Mouse (Mus musculus): ENCODE measurements at regions not wholly inside any gene's neighbourhood (a gene's known extent, or its start where the extent isn't known, plus 50 kb on each side); places are given as distances from the start of the nearest gene placed in this dataset.

GRCm38 (mm10) chr5:91696532-91696931 lies 179.1 kb downstream of the Parm1 start:
- H3K36me3 ChIP-seq (ENCODE audit: control insufficient read depth, insufficient read depth, low read length) = no peaks in the 10 kb centered on the region
- DNase-seq = no peak
- 83% methylated on average over 6 of the region's 6 CpGs for WGBS
- TF ChIP-seq POLR2A (IDR thresholded peaks at IDR 0.05; ENCODE audit: insufficient read depth, low read depth, low read length) = no peak
- no peak for TF ChIP-seq EP300 (IDR thresholded peaks at IDR 0.05; ENCODE audit: insufficient read depth, low read depth, low read length)
- TF ChIP-seq CTCF (IDR thresholded peaks at IDR 0.05) = no peak
- H3K27ac ChIP-seq = no peak overlapping the region
- no peak overlapping the region for H3K4me3 ChIP-seq
- no peak overlapping the region for H3K9ac ChIP-seq (ENCODE audit: low read depth, low read length)
- no peaks in the 10 kb centered on the region for H3K4me1 ChIP-seq (ENCODE audit: control insufficient read depth, insufficient read depth, low read length)
- no peaks in the 10 kb centered on the region for H3K79me2 ChIP-seq (replicated peaks; ENCODE audit: control insufficient read depth, insufficient read depth, low read length)
- no peaks in the 10 kb centered on the region for H3K27me3 ChIP-seq (ENCODE audit: control insufficient read depth, insufficient read depth, low read length)
- intact Hi-C loops (cut with DNase I) = no loop called here

DNA sequence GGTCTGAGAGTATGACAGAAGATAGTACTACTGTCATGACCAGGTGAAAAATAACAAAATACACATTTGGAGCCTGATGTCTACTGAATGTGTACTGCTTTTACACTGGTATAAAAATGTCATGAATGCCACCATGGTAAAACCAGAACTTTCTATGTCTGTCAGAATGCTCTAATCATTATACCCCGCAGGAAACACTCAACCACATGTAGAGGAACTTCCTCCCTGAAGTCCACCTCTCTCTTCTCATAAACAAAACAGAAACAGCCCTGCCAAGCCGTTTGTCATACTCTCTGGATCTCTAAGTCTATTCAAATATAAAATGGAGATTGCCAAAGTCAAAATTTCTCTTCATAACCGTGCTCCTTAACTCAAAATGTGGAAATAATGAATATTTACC lies 178.2 kb downstream of the Parm1 start:
- 59% methylated on average over 3 of the region's 3 CpGs for WGBS

DNA sequence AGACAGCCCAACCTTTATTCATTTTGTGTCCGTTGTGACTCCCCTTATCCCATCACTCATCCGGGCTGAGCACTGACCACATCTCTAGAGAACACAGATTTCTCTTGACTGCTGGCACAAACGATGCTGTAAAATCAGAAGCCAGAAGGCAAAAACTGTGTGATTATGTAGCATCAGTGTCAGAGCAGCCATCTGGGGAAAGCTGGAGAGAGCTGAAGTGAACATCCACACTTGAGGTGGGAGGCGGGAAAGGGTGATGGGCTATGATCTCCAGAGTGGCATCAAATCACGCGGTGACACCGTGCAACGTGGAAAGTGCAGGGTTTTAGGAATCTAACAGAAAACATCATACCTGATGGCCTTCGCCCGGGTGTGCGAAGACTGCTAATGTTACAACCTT lies 175.9 kb downstream of the Parm1 start:
- intact Hi-C loops (cut with DNase I) = no loop called here

More for the DNA sequence above, 178.2 kb downstream of the Parm1 start:
- no peak overlapping the region for H3K4me3 ChIP-seq
- no peaks in the 10 kb centered on the region for H3K27me3 ChIP-seq (ENCODE audit: control insufficient read depth, insufficient read depth, low read length)
- no peak for DNase-seq
- H3K79me2 ChIP-seq (replicated peaks; ENCODE audit: control insufficient read depth, insufficient read depth, low read length) = no peaks in the 10 kb centered on the region
- TF ChIP-seq CTCF (IDR thresholded peaks at IDR 0.05) = no peak
- no peak for TF ChIP-seq POLR2A (IDR thresholded peaks at IDR 0.05; ENCODE audit: insufficient read depth, low read depth, low read length)
- TF ChIP-seq EP300 (IDR thresholded peaks at IDR 0.05; ENCODE audit: insufficient read depth, low read depth, low read length) = no peak
- no peak overlapping the region for H3K27ac ChIP-seq
- no peak overlapping the region for H3K9ac ChIP-seq (ENCODE audit: low read depth, low read length)
- intact Hi-C loops (cut with DNase I) = no loop called here
- no peaks in the 10 kb centered on the region for H3K4me1 ChIP-seq (ENCODE audit: control insufficient read depth, insufficient read depth, low read length)
- no peaks in the 10 kb centered on the region for H3K36me3 ChIP-seq (ENCODE audit: control insufficient read depth, insufficient read depth, low read length)

DNA sequence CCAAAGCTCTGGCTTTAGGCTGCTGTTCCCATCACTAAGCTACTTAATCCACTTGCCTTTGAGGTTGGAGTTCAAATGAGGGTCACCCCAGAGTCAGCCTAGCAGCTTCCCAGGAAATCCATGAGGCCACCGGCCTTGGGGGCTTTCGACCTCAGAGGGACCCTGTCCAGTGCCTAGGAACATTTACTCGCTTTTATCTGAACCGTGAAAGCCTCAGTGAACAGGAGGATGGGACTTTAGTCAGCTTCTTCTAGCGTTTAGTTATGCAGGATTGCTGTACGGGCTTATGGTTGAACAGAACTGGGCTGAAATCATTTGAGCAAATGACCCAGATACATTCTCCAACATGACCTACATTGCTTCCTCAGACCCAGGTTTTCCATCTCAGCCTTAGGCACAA lies 174.9 kb downstream of the Parm1 start:
- Histone ChIP-seq H3K36me3 (ENCODE audit: control insufficient read depth, insufficient read depth, low read length) (no peaks in the 10 kb centered on the region), H3K9ac (ENCODE audit: low read depth, low read length) (no peak overlapping the region), H3K27me3 (ENCODE audit: control insufficient read depth, insufficient read depth, low read length) (no peaks in the 10 kb centered on the region), H3K27ac (no peak overlapping the region), H3K4me3 (no peak overlapping the region), H3K4me1 (ENCODE audit: control insufficient read depth, insufficient read depth, low read length) (no peaks in the 10 kb centered on the region), H3K79me2 (replicated peaks; ENCODE audit: control insufficient read depth, insufficient read depth, low read length) (no peaks in the 10 kb centered on the region)
- 59% methylated on average over 6 of the region's 6 CpGs for WGBS
- intact Hi-C loops (cut with DNase I) = no loop called here
- TF ChIP-seq CTCF (IDR thresholded peaks at IDR 0.05) (no peak), EP300 (IDR thresholded peaks at IDR 0.05; ENCODE audit: insufficient read depth, low read depth, low read length) (no peak), POLR2A (IDR thresholded peaks at IDR 0.05; ENCODE audit: insufficient read depth, low read depth, low read length) (no peak)
- no peak for DNase-seq

More for the DNA sequence above, 175.9 kb downstream of the Parm1 start:
- Histone ChIP-seq H3K9ac (ENCODE audit: low read depth, low read length) (no peak overlapping the region), H3K27ac (no peak overlapping the region), H3K4me3 (no peak overlapping the region), H3K79me2 (replicated peaks; ENCODE audit: control insufficient read depth, insufficient read depth, low read length) (no peaks in the 10 kb centered on the region), H3K4me1 (ENCODE audit: control insufficient read depth, insufficient read depth, low read length) (no peaks in the 10 kb centered on the region), H3K36me3 (ENCODE audit: control insufficient read depth, insufficient read depth, low read length) (no peaks in the 10 kb centered on the region), H3K27me3 (ENCODE audit: control insufficient read depth, insufficient read depth, low read length) (no peaks in the 10 kb centered on the region)
- WGBS = 81% methylated on average over 11 of the region's 11 CpGs
- TF ChIP-seq EP300 (IDR thresholded peaks at IDR 0.05; ENCODE audit: insufficient read depth, low read depth, low read length) (no peak), CTCF (IDR thresholded peaks at IDR 0.05) (no peak), POLR2A (IDR thresholded peaks at IDR 0.05; ENCODE audit: insufficient read depth, low read depth, low read length) (no peak)
- DNase-seq = no peak

DNA sequence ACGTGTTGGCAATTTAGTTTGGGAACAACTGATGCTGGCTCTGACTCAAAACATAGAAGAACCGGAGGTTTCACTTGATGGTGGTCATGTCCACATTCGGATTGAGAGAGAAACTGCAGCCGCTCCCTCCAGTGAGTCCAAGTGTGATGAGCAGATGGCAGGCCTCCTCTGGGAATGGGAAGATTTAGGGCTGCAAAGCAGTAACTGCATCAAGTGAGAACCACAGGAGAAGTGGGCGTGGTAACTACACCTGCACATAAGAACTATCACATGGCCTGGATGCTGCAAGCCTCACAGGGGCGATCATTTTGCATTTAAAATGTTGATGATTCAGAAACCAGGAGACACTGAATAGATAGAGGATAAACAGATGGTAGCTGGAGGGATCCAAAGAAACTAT lies 161.3 kb downstream of the Parm1 start:
- intact Hi-C loops (cut with DNase I) = no loop called here
- Histone ChIP-seq H3K27me3 (ENCODE audit: control insufficient read depth, insufficient read depth, low read length) (no peaks in the 10 kb centered on the region), H3K79me2 (replicated peaks; ENCODE audit: control insufficient read depth, insufficient read depth, low read length) (no peaks in the 10 kb centered on the region), H3K9ac (ENCODE audit: low read depth, low read length) (no peak overlapping the region), H3K27ac (no peak overlapping the region), H3K4me3 (no peak overlapping the region), H3K4me1 (ENCODE audit: control insufficient read depth, insufficient read depth, low read length) (no peaks in the 10 kb centered on the region), H3K36me3 (ENCODE audit: control insufficient read depth, insufficient read depth, low read length) (no peaks in the 10 kb centered on the region)
- DNase-seq = no peak
- no peak for TF ChIP-seq EP300 (IDR thresholded peaks at IDR 0.05; ENCODE audit: insufficient read depth, low read depth, low read length)
- no peak for TF ChIP-seq POLR2A (IDR thresholded peaks at IDR 0.05; ENCODE audit: insufficient read depth, low read depth, low read length)
- no peak for TF ChIP-seq CTCF (IDR thresholded peaks at IDR 0.05)
- 71% methylated on average over 6 of the region's 6 CpGs for WGBS
